Mouse (Mus musculus) frontal cortex, adult 2 months (tissue): ENCODE data around the gene Gm13083. TPM values are rescaled to one million over a fixed set of nuclear protein-coding genes. Genes with fewer than 3 reads are reported as not detected.
"Not testable (repeated sequence)": the region's sequence is repeated elsewhere in the genome, so short reads cannot be mapped to it uniquely, and the experiment has no call there.

Source experiments
- DNase-seq, 2 experiments: peaks; one replicate each; pipeline ENCODE4 v3.0.0; 2022; ENCODE audit warnings: low spot score in 1 of 2; ENCODE audit errors: extremely low spot score in 1 of 2
- polyA plus RNA-seq: library from polyadenylated mRNA; depleted of rRNA; stranded (reverse); fragments of >200 nt; gene quantifications from 2 replicates; pipeline ENCODE4 v1.2.3, GENCODE M21; 2012; rRNA removed

The Gm13083 gene
- polyA plus RNA-seq, result not detected in 2 replicates

DNA sequence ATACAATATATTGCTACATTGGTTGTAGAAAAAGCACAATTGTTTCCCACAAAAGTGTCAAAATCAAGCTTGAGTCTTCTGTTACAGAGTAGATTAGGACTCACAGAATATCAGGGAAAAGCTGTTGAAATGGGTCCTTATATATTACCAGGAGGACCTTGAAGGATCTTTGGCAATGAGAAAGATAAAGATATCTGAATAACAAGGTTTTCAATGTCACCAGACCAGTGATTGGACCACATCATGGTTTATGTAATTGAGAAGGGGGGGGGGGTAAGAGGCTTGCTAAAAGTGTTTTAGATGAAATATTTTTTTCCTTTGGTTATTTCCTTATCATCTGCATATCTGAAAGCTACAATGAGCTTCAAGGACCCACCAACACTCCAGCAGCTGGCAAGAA lies at the start of gene Gm13083:
Gm13083 (plus strand) TSS at position 301 of the 400 bp plus-strand sequence.
- DNase-seq, result not testable (repeated sequence)

DNA sequence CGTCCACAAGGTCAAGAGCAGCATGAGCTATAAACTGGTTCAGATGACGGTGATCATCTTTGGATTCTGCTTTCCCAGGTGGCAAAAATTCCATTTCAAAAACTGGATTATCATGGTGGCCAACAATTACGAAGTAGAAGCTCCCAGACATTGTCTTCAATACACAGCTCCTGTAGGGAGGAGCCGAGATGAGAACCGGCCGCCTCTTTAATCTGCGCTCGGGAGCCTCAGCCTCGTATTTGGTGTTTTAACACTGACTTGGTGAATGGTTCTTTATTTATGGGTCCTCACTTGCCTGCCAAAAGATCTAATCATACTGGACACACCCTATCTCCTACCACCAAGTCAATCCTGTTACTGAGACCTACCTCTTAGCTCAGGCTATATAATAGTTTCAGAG lies 2.9 kb upstream of the Gm13083 start:
- not testable (repeated sequence) for DNase-seq

DNA sequence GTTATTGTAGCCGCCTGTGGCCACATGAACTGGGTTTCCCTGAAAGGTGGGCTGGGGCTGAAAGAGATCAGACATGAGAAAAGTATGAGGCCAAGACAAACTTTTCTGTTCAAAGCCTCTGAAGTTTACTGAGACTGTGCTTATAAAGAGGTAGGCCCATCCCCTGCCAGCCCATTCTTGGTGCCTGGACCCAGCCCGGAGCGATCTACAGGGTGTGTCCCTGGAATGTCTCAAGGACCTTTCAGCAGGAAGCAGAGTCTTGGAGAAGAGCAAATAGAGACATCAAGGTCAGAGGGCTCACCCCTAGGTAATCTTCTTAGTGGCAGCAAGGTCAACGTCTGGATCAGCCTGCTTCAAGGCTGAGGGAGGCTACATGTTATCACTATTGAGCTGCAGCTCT lies 3.3 kb downstream of the Gm13083 start:
- DNase-seq, result not testable (repeated sequence)

DNA sequence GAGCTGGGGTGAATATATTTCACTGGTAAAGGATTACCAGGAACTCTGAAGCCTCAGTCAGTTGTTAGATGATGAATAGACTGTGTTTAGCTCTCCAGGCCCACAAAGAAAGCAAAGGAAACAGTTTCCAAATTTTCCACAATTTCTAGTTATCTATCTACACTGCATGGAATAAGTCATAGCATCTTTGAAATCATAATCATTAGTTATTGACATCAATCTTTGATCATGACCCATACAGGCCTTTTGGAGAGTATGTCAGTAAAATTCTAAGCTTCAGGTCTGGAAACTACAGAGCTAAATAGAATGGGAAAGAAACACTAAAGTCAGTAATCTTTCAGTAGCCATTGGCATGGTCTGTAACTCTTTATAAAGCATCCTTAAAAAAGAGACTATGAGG lies 42.3 kb downstream of the Gm13083 start, which contains the start of gene Gm13088:
Gm13088 (minus strand) TSS at position 101 of the 400 bp plus-strand sequence.
- DNase-seq, result not testable (repeated sequence)

Other genes starting within 250 kb of the Gm13083 start
- gene Pramel1, start 220.6 kb upstream of the Gm13083 start, polyA plus RNA-seq, result 0.06 and 0.11 TPM in 2 replicates
- 9.4 and 9.5 TPM in 2 replicates for gene Pramef8, start 202.6 kb upstream of the Gm13083 start, polyA plus RNA-seq
- not detected in 2 replicates for gene Oog4, start 164.7 kb upstream of the Gm13083 start, polyA plus RNA-seq
- not detected in 2 replicates for gene Gm13043, start 103.7 kb upstream of the Gm13083 start, polyA plus RNA-seq
- not detected in 2 replicates for gene Gm13040, start 79.0 kb upstream of the Gm13083 start, polyA plus RNA-seq
- gene BC080695, start 63.3 kb upstream of the Gm13083 start, polyA plus RNA-seq, result not detected in 2 replicates
- gene Gm13057, start 63.3 kb upstream of the Gm13083 start, polyA plus RNA-seq, result not detected in 2 replicates
- not detected in 2 replicates for gene Gm13088, start 42.2 kb downstream of the Gm13083 start, polyA plus RNA-seq
- gene Gm13089, start 87.7 kb downstream of the Gm13083 start, polyA plus RNA-seq, result not detected in 2 replicates
- gene Gm13078, start 104.5 kb downstream of the Gm13083 start, polyA plus RNA-seq, result not detected in 2 replicates
- not detected in 2 replicates for gene Gm13023, start 174.3 kb downstream of the Gm13083 start, polyA plus RNA-seq
- not detected in 2 replicates for gene Gm13084, start 201.1 kb downstream of the Gm13083 start, polyA plus RNA-seq
- gene Gm13103, start 231.5 kb downstream of the Gm13083 start, polyA plus RNA-seq, result not detected in 2 replicates